Mouse (Mus musculus) thymus, adult 2 months (tissue): Measurements from ENCODE around the gene Mei1. TPM values are rescaled to one million over a fixed set of nuclear protein-coding genes. Genes with fewer than 3 reads are reported as not detected.
"Not testable (repeated sequence)": the region's sequence is repeated elsewhere in the genome, so short reads cannot be mapped to it uniquely, and the experiment has no call there.

Source experiments
- DNase-seq: peaks from one replicate; pipeline ENCODE4 v3.0.0; 2021
- H3K27ac ChIP-seq: fragments of 200-500 bp; 2 replicates; pipeline ENCODE4 v1.5.1; 2012; ENCODE audit warnings: low read length, control low read depth; ENCODE audit not compliant: control insufficient read depth, insufficient read depth
- H3K27me3 ChIP-seq: fragments of 200-500 bp; 2 replicates; pipeline ENCODE4 v1.6.1; 2012; ENCODE audit warnings: mild to moderate bottlenecking, low read length, moderate library complexity, mixed read lengths; ENCODE audit not compliant: control insufficient read depth, insufficient read depth
- H3K36me3 ChIP-seq: fragments of 200-500 bp; 2 replicates; pipeline ENCODE4 v1.6.1; 2012; ENCODE audit warnings: mild to moderate bottlenecking, low read length, moderate library complexity; ENCODE audit not compliant: control insufficient read depth, insufficient read depth
- H3K4me1 ChIP-seq: fragments of 200-500 bp; replicated peaks from 2 replicates; pipeline ENCODE4 v1.6.1; 2012; ENCODE audit warnings: low read length; ENCODE audit not compliant: control insufficient read depth, insufficient read depth
- H3K4me3 ChIP-seq: fragments of 200-500 bp; 2 replicates; pipeline ENCODE4 v1.5.1; 2012; ENCODE audit warnings: mild to moderate bottlenecking, low read length, control low read depth, moderate library complexity; ENCODE audit not compliant: control insufficient read depth, insufficient read depth
- CTCF ChIP-seq: fragments of 200-500 bp; IDR thresholded peaks from 2 replicates; pipeline ENCODE4 v1.5.1; 2012; ENCODE audit warnings: mild to moderate bottlenecking, control low read depth, low read length, moderate library complexity, borderline replicate concordance; ENCODE audit not compliant: control insufficient read depth, poor library complexity, insufficient read depth; ENCODE audit errors: extremely low read depth
- POLR2A ChIP-seq: fragments of 200-500 bp; IDR thresholded peaks from 2 replicates; pipeline ENCODE4 v1.6.1; 2012; ENCODE audit warnings: mild to moderate bottlenecking, low read length, control low read depth, moderate library complexity; ENCODE audit not compliant: control insufficient read depth, poor library complexity, insufficient read depth; ENCODE audit errors: extremely low read depth
- WGBS: fragments of 180-500 bp; shearing (Covaris S2); methylation state at CpG from one replicate; pipeline ENCODE4 v1.1.7; 2018; 5-methylcytosine and 5-hydroxymethylcytosine counted together
- polyA plus RNA-seq: library from polyadenylated mRNA; depleted of rRNA; stranded (reverse); fragments of >200 nt; gene quantifications from 2 replicates; pipeline ENCODE4 v1.2.3, GENCODE M21; 2012

Mei1 gene
- polyA plus RNA-seq, 1 experiment = 0.11 TPM

DNA sequence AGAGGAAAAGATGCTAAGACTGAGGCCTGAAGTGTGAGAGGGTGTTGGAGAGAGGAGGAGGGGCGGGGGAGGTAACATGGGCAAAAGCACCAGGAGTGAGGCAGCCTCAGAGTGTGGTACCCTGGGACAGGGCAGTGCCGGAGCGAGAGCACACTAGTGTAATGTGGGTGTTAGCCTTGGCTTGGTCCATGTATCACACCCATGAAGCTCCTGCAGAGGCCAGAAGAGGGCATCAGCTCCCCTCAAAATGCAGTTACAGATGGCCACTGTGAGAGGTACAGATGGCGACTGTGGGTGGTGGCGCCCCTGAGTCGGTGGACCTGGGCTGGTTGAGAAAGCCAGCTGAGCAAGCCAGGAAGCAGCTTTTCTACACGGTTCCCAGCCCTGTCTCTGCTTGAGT, 11.4 kb downstream of the Mei1 start:
- Histone ChIP-seq H3K27me3 (no peaks in the 10 kb centered on the region), H3K4me1 (no peaks in the 10 kb centered on the region), H3K27ac (no peak overlapping the region), H3K4me3 (no peak overlapping the region), H3K36me3 (no peaks in the 10 kb centered on the region)
- peak; percentile 41; the same call in 1 of the 2 replicates for TF ChIP-seq CTCF
- TF ChIP-seq POLR2A = no peak
- DNase-seq = peak; percentile 49
- WGBS = 26% methylated on average over 7 of the region's 7 CpGs

GRCm38 (mm10) chr15:82085606-82086005, 15.8 kb downstream of the Mei1 start:
- Histone ChIP-seq H3K4me3 (no peak overlapping the region), H3K27ac (no peak overlapping the region), H3K27me3 (no peaks in the 10 kb centered on the region), H3K4me1 (no peaks in the 10 kb centered on the region), H3K36me3 (no peaks in the 10 kb centered on the region)
- no peak for DNase-seq
- 95% methylated on average over 9 of the region's 9 CpGs for WGBS
- TF ChIP-seq CTCF = no peak
- TF ChIP-seq POLR2A = no peak

DNA sequence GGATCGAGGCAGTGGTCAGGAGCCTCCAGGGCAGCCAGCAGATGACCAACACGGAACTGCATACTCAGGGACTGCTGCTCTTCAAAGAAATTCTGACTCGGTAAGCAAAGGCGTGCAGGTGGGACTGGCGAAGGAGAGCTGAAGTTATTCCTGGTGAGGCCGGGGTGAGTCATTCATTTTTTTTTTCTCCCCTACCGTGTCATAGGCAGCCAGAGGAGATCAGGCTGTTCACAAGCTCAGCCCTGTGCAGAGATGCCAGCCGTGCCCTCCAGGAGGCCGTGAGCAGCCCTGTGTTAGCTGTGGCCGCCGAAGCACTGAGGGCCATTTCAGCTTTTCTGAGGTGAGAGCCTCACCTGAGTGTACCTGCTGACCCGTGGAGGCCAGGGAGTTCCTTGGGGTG, 16.3 kb downstream of the Mei1 start:
- Histone ChIP-seq H3K27me3 (no peaks in the 10 kb centered on the region), H3K4me1 (no peaks in the 10 kb centered on the region), H3K36me3 (no peaks in the 10 kb centered on the region), H3K27ac (no peak overlapping the region), H3K4me3 (no peak overlapping the region)
- 93% methylated on average over 12 of the region's 12 CpGs for WGBS
- no peak for DNase-seq
- TF ChIP-seq CTCF (no peak), POLR2A (no peak)

GRCm38 (mm10) chr15:82087266-82087665, 17.5 kb downstream of the Mei1 start:
- H3K27ac ChIP-seq = no peak overlapping the region
- DNase-seq = no peak
- TF ChIP-seq CTCF = no peak
- TF ChIP-seq POLR2A = no peak
- no peaks in the 10 kb centered on the region for H3K36me3 ChIP-seq
- no peaks in the 10 kb centered on the region for H3K27me3 ChIP-seq
- WGBS = 7% methylated on average over 10 of the region's 10 CpGs
- H3K4me1 ChIP-seq = no peaks in the 10 kb centered on the region
- H3K4me3 ChIP-seq = no peak overlapping the region

DNA sequence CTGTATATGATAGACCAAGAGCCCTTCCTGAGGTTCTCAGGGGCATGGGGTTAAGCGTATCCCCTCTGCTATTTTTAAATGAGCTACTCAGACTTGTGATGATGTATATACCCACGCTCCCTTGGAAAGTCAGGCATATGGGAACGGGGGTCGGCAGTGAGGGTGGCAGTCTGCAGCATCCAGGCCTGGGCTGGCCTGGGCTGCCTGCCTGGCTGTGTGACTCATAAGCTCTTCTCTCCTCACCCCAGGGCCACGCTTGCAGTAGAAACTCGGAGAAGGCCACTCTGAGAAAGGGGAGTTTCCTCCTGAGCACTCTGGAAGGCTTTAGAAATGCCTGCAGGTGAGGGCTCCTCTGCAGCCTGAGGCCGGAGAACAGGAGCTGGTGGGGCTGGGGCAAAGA, 21.3 kb downstream of the Mei1 start:
- TF ChIP-seq CTCF = no peak
- no peak for TF ChIP-seq POLR2A
- no peaks in the 10 kb centered on the region for H3K36me3 ChIP-seq
- H3K27me3 ChIP-seq = no peaks in the 10 kb centered on the region
- WGBS = 94% methylated on average over 7 of the region's 7 CpGs
- no peak overlapping the region for H3K4me3 ChIP-seq
- no peak for DNase-seq
- H3K27ac ChIP-seq = no peak overlapping the region
- no peaks in the 10 kb centered on the region for H3K4me1 ChIP-seq

GRCm38 (mm10) chr15:82106953-82107555, 37.3 kb downstream of the Mei1 start:
- H3K36me3 ChIP-seq = no peaks in the 10 kb centered on the region
- DNase-seq = peak; percentile 23
- 26% methylated on average over 8 of the region's 8 CpGs for WGBS
- H3K27ac ChIP-seq = no peak overlapping the region
- H3K4me1 ChIP-seq = peaks cover 3% of the 10 kb centered on the region; the same call in 1 of the 2 replicates
- no peak overlapping the region for H3K4me3 ChIP-seq
- H3K27me3 ChIP-seq = no peaks in the 10 kb centered on the region
- no peak for TF ChIP-seq POLR2A
- TF ChIP-seq CTCF = peak; percentile 47; the same call in 1 of the 2 replicates

DNA sequence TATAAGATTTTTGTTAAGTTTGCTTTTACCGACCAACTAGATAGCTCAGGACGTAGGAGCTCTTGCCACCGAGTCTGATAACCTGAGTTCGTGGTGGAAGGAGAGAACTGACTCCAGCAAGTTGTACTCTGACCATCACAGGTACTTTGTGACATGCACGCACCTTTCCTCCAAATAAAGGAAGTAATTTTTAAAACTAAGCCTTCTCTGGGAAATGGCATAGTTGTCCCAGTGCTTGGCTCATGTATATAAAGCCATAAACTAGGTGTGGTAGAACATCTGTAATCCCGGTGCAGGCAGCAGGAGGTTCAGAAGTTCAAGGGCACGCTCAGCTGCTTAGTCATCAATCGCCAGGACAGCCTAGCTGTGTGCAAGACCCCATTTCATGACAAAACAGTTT, 50.7 kb downstream of the Mei1 start:
- DNase-seq = no peak
- Histone ChIP-seq H3K36me3 (no peaks in the 10 kb centered on the region), H3K27me3 (no peaks in the 10 kb centered on the region), H3K27ac (no peak overlapping the region), H3K4me3 (no peak overlapping the region), H3K4me1 (no peaks in the 10 kb centered on the region)
- WGBS = 91% methylated on average over 8 of the region's 8 CpGs
- no peak for TF ChIP-seq POLR2A
- TF ChIP-seq CTCF = no peak

DNA sequence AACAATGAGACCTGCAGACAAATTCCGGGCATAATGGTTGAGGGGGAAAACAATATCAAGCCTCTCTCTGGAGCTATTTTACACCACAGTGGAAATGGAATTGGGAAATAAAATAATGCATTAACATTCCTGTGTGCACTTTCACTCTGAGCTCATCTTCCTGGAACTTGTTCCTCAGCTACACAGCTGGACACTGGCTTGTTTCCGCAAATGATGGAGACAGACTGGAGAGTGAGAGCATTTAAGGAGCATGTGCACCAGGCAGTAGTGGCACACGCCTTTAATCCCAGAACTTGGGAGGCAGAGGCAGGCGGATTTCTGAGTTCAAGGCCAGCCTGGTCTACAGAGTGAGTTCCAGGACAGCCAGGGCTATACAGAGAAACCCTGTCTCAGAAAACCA, 56.9 kb downstream of the Mei1 start:
- H3K27me3 ChIP-seq, H3K27ac ChIP-seq, DNase-seq, H3K36me3 ChIP-seq, H3K4me3 ChIP-seq: not testable (repeated sequence)
- 93% methylated on average over 4 of the region's 4 CpGs for WGBS
- H3K4me1 ChIP-seq = peaks cover 18% of the 10 kb centered on the region
